Mouse (Mus musculus) MEL (cell line): ENCODE results near the gene Socs7. TPM values are rescaled to one million over a fixed set of nuclear protein-coding genes. Genes with fewer than 3 reads are reported as not detected.

Experiments used
- DNase-seq: peaks from one replicate; pipeline ENCODE4 v3.0.0; 2011; ENCODE audit warnings: low read depth, low spot score
- H3K27ac ChIP-seq: 2 replicates; pipeline ENCODE4 v1.5.1; 2012; ENCODE audit warnings: low read depth, mild to moderate bottlenecking, control low read depth, low read length, moderate library complexity; ENCODE audit not compliant: control insufficient read depth
- H3K27me3 ChIP-seq, 2 experiments: fragments of 150-350 bp in 1 of 2; sonication (generic) in 1 of 2; 2 replicates each; pipeline ENCODE4 v1.6.1; 2012; ENCODE audit warnings: low read length in 2 of 2, mild to moderate bottlenecking in 2 of 2, improper control_type of control experiment in 1 of 2, moderate library complexity in 1 of 2; ENCODE audit not compliant: insufficient read depth in 2 of 2, control insufficient read depth in 1 of 2
- H3K36me3 ChIP-seq, 2 experiments: 2 replicates each; pipeline ENCODE4 v1.6.1; 2012 to 2014; ENCODE audit warnings: low read length in 2 of 2, improper control_type of control experiment in 1 of 2, inconsistent platforms in 1 of 2, mild to moderate bottlenecking in 1 of 2; ENCODE audit not compliant: insufficient read depth in 2 of 2, control insufficient read depth in 1 of 2
- H3K4me1 ChIP-seq, 2 experiments: fragments of 150-350 bp in 1 of 2; sonication (generic) in 1 of 2; 2 replicates each; pipeline ENCODE4 v1.6.1; 2012; ENCODE audit warnings: low read length in 2 of 2, improper control_type of control experiment in 1 of 2, mild to moderate bottlenecking in 1 of 2; ENCODE audit not compliant: insufficient read depth in 2 of 2, control insufficient read depth in 1 of 2
- H3K4me3 ChIP-seq, 2 experiments: fragments of 150-350 bp in 1 of 2; sonication (generic) in 1 of 2; 2 replicates each; pipeline ENCODE4 v1.5.1; 2012; ENCODE audit warnings: low read depth in 2 of 2, low read length in 2 of 2, mild to moderate bottlenecking in 2 of 2, moderate library complexity in 2 of 2, control low read depth in 1 of 2, improper control_type of control experiment in 1 of 2; ENCODE audit not compliant: control insufficient read depth in 1 of 2, insufficient read depth in 1 of 2
- H3K79me2 ChIP-seq: 2 replicates; pipeline ENCODE4 v1.6.1; 2012; ENCODE audit warnings: mild to moderate bottlenecking, low read length, moderate library complexity; ENCODE audit not compliant: control insufficient read depth, poor library complexity, insufficient read depth
- H3K9ac ChIP-seq: 2 replicates; pipeline ENCODE4 v1.6.1; 2012; ENCODE audit warnings: low read depth, mild to moderate bottlenecking, control low read depth, low read length, moderate library complexity; ENCODE audit not compliant: control insufficient read depth, poor library complexity, severe bottlenecking
- H3K9me3 ChIP-seq: fragments of 150-350 bp; sonication (generic); replicated peaks from 2 replicates; pipeline ENCODE4 v1.6.1; 2012; ENCODE audit warnings: mild to moderate bottlenecking, low read length, improper control_type of control experiment, moderate library complexity; ENCODE audit not compliant: insufficient read depth
- BHLHE40 ChIP-seq: IDR thresholded peaks from 2 replicates; pipeline ENCODE4 v1.6.1; 2012; ENCODE audit warnings: low read depth, mild to moderate bottlenecking, inconsistent platforms, low read length, improper control_type of control experiment, borderline replicate concordance
- E2F4 ChIP-seq: IDR thresholded peaks from 2 replicates; pipeline ENCODE4 v1.6.1; 2011; ENCODE audit warnings: low read depth, low read length, improper control_type of control experiment, borderline replicate concordance
- ELF1 ChIP-seq: IDR thresholded peaks from 2 replicates; pipeline ENCODE4 v1.6.1; 2014; ENCODE audit warnings: low read depth, mild to moderate bottlenecking, inconsistent platforms, low read length, improper control_type of control experiment, moderate library complexity
- GABPA ChIP-seq: IDR thresholded peaks from 2 replicates; pipeline ENCODE4 v1.6.1; 2012; ENCODE audit warnings: low read depth, mild to moderate bottlenecking, inconsistent platforms, low read length, improper control_type of control experiment, moderate library complexity
- GATA1 ChIP-seq: IDR thresholded peaks from 2 replicates; pipeline ENCODE4 v1.6.1; 2011; ENCODE audit warnings: low read depth, low read length, improper control_type of control experiment
- HCFC1 ChIP-seq: IDR thresholded peaks from 2 replicates; pipeline ENCODE4 v1.6.1; 2012; ENCODE audit warnings: low read depth, mild to moderate bottlenecking, inconsistent platforms, low read length, improper control_type of control experiment, moderate library complexity
- KAT2A ChIP-seq: conservative IDR thresholded peaks from 2 replicates; pipeline ENCODE4 v1.6.1; 2012; ENCODE audit warnings: low read depth, low read length, improper control_type of control experiment, inconsistent platforms
- MAX ChIP-seq: IDR thresholded peaks from 2 replicates; pipeline ENCODE4 v1.6.1; 2011; ENCODE audit warnings: low read length, improper control_type of control experiment
- MXI1 ChIP-seq: IDR thresholded peaks from 2 replicates; pipeline ENCODE4 v1.6.1; 2011; ENCODE audit warnings: mild to moderate bottlenecking, low read depth, low read length, improper control_type of control experiment
- MYB ChIP-seq: IDR thresholded peaks from 2 replicates; pipeline ENCODE4 v1.6.1; 2011; ENCODE audit warnings: mild to moderate bottlenecking, low read depth, low read length, improper control_type of control experiment
- NELFE ChIP-seq: IDR thresholded peaks from 2 replicates; pipeline ENCODE4 v1.6.1; 2011; ENCODE audit warnings: low read depth, low read length, improper control_type of control experiment
- POLR2A ChIP-seq, 2 experiments: IDR thresholded peaks; 2 replicates each; pipeline ENCODE4 v1.6.1; 2011 to 2012; ENCODE audit warnings: low read length in 2 of 2, mild to moderate bottlenecking in 2 of 2, control low read depth in 1 of 2, improper control_type of control experiment in 1 of 2, low read depth in 1 of 2, moderate library complexity in 1 of 2; ENCODE audit not compliant: control insufficient read depth in 1 of 2, insufficient read depth in 1 of 2, poor library complexity in 1 of 2
- POLR2AphosphoS5 ChIP-seq: IDR thresholded peaks from 2 replicates; pipeline ENCODE4 v1.6.1; 2012; ENCODE audit warnings: low read depth, borderline replicate concordance, mild to moderate bottlenecking, inconsistent platforms, low read length, moderate library complexity, mixed read lengths
- RAD21 ChIP-seq: IDR thresholded peaks from 2 replicates; pipeline ENCODE4 v1.6.1; 2011; ENCODE audit warnings: mild to moderate bottlenecking, low read depth, low read length, improper control_type of control experiment
- SIN3A ChIP-seq: IDR thresholded peaks from 2 replicates; pipeline ENCODE4 v1.6.1; 2012; ENCODE audit warnings: low read length, improper control_type of control experiment, inconsistent platforms
- SMC3 ChIP-seq: IDR thresholded peaks from 2 replicates; pipeline ENCODE4 v1.6.1; 2011; ENCODE audit warnings: low read depth, low read length, improper control_type of control experiment
- TCF12 ChIP-seq: IDR thresholded peaks from 2 replicates; pipeline ENCODE4 v1.6.1; 2014; ENCODE audit warnings: low read depth, mild to moderate bottlenecking, inconsistent platforms, low read length, improper control_type of control experiment, moderate library complexity
- USF1 ChIP-seq: IDR thresholded peaks from 2 replicates; pipeline ENCODE4 v1.6.1; 2014; ENCODE audit warnings: low read depth, mild to moderate bottlenecking, inconsistent platforms, low read length, improper control_type of control experiment, moderate library complexity
- USF2 ChIP-seq, 2 experiments: IDR thresholded peaks; 2 replicates each; pipeline ENCODE4 v1.6.1; 2011 to 2012; ENCODE audit warnings: improper control_type of control experiment in 2 of 2, low read length in 2 of 2, borderline replicate concordance in 1 of 2, inconsistent platforms in 1 of 2, low read depth in 1 of 2, mild to moderate bottlenecking in 1 of 2; ENCODE audit not compliant: insufficient read depth in 1 of 2
- ZC3H11A ChIP-seq: IDR thresholded peaks from 2 replicates; pipeline ENCODE4 v1.6.1; 2012; ENCODE audit warnings: low read depth, mild to moderate bottlenecking, inconsistent platforms, low read length, improper control_type of control experiment
- ZKSCAN1 ChIP-seq: IDR thresholded peaks from 2 replicates; pipeline ENCODE4 v1.6.1; 2012; ENCODE audit warnings: low read depth, mild to moderate bottlenecking, inconsistent platforms, low read length, improper control_type of control experiment, moderate library complexity
- ZMIZ1 ChIP-seq: IDR thresholded peaks from 2 replicates; pipeline ENCODE4 v1.6.1; 2012; ENCODE audit warnings: low read depth, mild to moderate bottlenecking, inconsistent platforms, low read length, improper control_type of control experiment, moderate library complexity
- ZNF384 ChIP-seq: IDR thresholded peaks from 2 replicates; pipeline ENCODE4 v1.6.1; 2012; ENCODE audit warnings: low read depth, mild to moderate bottlenecking, inconsistent platforms, low read length, improper control_type of control experiment
- polyA plus RNA-seq, 2 experiments: library from polyadenylated mRNA; stranded (reverse) in 1 of 2; unstranded in 1 of 2; fragments of >175 nt in 1 of 2; fragments of >200 nt in 1 of 2; gene quantifications; 2 replicates each; pipeline versions ENCODE4 v1.2.1 to v1.2.4; 2012; ENCODE audit warnings: low replicate concordance in 2 of 2, low read depth in 1 of 2; ENCODE audit not compliant: insufficient read length in 2 of 2, insufficient read depth in 1 of 2, missing spikeins in 1 of 2
- total RNA-seq: library from RNA; depleted of rRNA; stranded (reverse); fragments of 300-350 nt; gene quantifications from 2 replicates; pipeline ENCODE4 v1.2.3, GENCODE M21; 2012

Socs7 gene
- total and polyA plus RNA-seq, 3 experiments = 19.3 to 21.0 TPM; not detected in 1

GRCm38 (mm10) chr11:97365556-97365955 lies 3.2 kb downstream of the Socs7 start:
- H3K27me3 ChIP-seq = no peaks in the 10 kb centered on the region
- peaks cover 5 to 15% of the 10 kb centered on the region in 2 experiments for H3K36me3 ChIP-seq
- TF ChIP-seq ZNF384 = no peak
- TF ChIP-seq HCFC1 = no peak
- TF ChIP-seq NELFE = no peak
- no peak for TF ChIP-seq ZC3H11A
- TF ChIP-seq KAT2A = no peak
- TF ChIP-seq ZMIZ1 = no peak
- no peak for TF ChIP-seq USF2 (IDR thresholded peaks at IDR 0.05; ENCODE audit: borderline replicate concordance in 1 of 2, insufficient read depth in 1 of 2, low read depth in 1 of 2, low read length in 2 of 2)
- TF ChIP-seq MXI1 = no peak
- no peak for TF ChIP-seq ELF1
- no peak for TF ChIP-seq BHLHE40
- no peak for TF ChIP-seq MYB
- TF ChIP-seq E2F4 = no peak
- TF ChIP-seq SMC3 = no peak
- no peak for TF ChIP-seq SIN3A
- TF ChIP-seq POLR2AphosphoS5 = no peak
- no peak for TF ChIP-seq TCF12
- no peak for TF ChIP-seq POLR2A (IDR thresholded peaks at IDR 0.05; ENCODE audit: control insufficient read depth in 1 of 2, insufficient read depth in 1 of 2, low read depth in 1 of 2, low read length in 2 of 2, poor library complexity in 1 of 2)
- TF ChIP-seq ZKSCAN1 = no peak
- TF ChIP-seq, all 39 proteins: peak for 0
- H3K27ac ChIP-seq = no peak overlapping the region
- no peak overlapping the region; a peak in 1 of 4 replicates for H3K4me3 ChIP-seq
- H3K9ac ChIP-seq = no peak overlapping the region
- peaks cover 9 to 28% of the 10 kb centered on the region in 2 experiments for H3K4me1 ChIP-seq
- DNase-seq = no peak
- H3K9me3 ChIP-seq = no peaks in the 10 kb centered on the region
- peaks cover 65% of the 10 kb centered on the region for H3K79me2 ChIP-seq

GRCm38 (mm10) chr11:97368501-97368900 lies 6.2 kb downstream of the Socs7 start:
- H3K9ac ChIP-seq = no peak overlapping the region
- peaks cover 9 to 20% of the 10 kb centered on the region in 2 experiments for H3K4me1 ChIP-seq
- no peak overlapping the region for H3K27ac ChIP-seq
- H3K27me3 ChIP-seq = no peaks in the 10 kb centered on the region
- H3K36me3 ChIP-seq = peaks cover 5 to 9% of the 10 kb centered on the region in 2 experiments
- DNase-seq = no peak
- H3K9me3 ChIP-seq = no peaks in the 10 kb centered on the region
- H3K79me2 ChIP-seq = peaks cover 53% of the 10 kb centered on the region
- H3K4me3 ChIP-seq = no peak overlapping the region
- TF ChIP-seq ZKSCAN1 (no peak), GABPA (no peak), NELFE (no peak), BHLHE40 (no peak), GATA1 (no peak), MAX (no peak), RAD21 (no peak), HCFC1 (no peak), POLR2A (IDR thresholded peaks at IDR 0.05; ENCODE audit: control insufficient read depth in 1 of 2, insufficient read depth in 1 of 2, low read depth in 1 of 2, low read length in 2 of 2, poor library complexity in 1 of 2) (no peak), MYB (no peak), ZNF384 (no peak), TCF12 (no peak), USF1 (no peak), KAT2A (no peak)
